Mouse (Mus musculus) liver, postnatal 0 days (tissue): ENCODE measurements around the gene Myrf.

ENCODE experiments used
- CTCF ChIP-seq: sonication (generic); IDR thresholded peaks from 2 replicates; pipeline ENCODE4 v1.5.1; 2016; ENCODE audit warnings: antibody characterized with exemption, low read depth
- EP300 ChIP-seq: IDR thresholded peaks from 2 replicates; pipeline ENCODE4 v1.6.1; 2016; ENCODE audit warnings: antibody characterized with exemption, low read depth, mild to moderate bottlenecking

DNA sequence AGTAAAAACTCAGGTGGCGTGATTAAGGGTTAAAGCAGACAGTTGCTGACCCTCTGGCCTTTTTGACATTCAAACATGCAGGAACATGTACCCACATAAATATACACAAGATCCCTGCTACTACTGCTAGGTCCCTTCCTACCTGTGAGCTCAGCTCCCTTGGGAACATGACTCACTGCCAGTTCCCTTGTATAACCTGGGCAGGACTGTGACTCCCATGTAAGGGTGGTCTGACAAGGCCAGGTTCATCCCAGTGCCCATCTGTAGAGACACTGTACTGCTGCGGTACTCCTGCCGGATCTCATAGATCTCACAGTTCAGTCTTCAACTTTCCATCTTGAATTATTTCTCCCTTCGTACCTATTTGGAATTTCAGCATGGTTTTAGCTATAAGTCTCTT is 43.4 kb downstream of the Myrf start:
- TF ChIP-seq CTCF (no peak), EP300 (no peak)
